Mouse (Mus musculus) liver, postnatal 0 days (tissue): Measurements from ENCODE around the gene Tprg. TPM values are rescaled to one million over a fixed set of nuclear protein-coding genes. Genes with fewer than 3 reads are reported as not detected.

Source experiments
- ATAC-seq: fragments of 200-750 bp; cut with Nextera tagmentation; 2 replicates; pipeline ENCODE4 v1.8.0; 2017; ENCODE audit warnings: mild to moderate bottlenecking, moderate library complexity
- DNase-seq: peaks from one replicate; pipeline ENCODE4 v3.0.0-alpha.2; 2016
- H3K27ac ChIP-seq: fragments of 300-500 bp; sonication (generic); 2 replicates; pipeline ENCODE4 v1.5.1; 2014; ENCODE audit warnings: antibody characterized with exemption, moderate library complexity, mild to moderate bottlenecking, low read depth
- H3K27me3 ChIP-seq: fragments of 300-500 bp; sonication (generic); 2 replicates; pipeline ENCODE4 v1.6.1; 2014; ENCODE audit warnings: low read length, control low read depth, mixed read lengths; ENCODE audit not compliant: insufficient read depth
- H3K36me3 ChIP-seq: fragments of 300-500 bp; sonication (generic); replicated peaks from 2 replicates; pipeline ENCODE4 v1.6.1; 2014; ENCODE audit warnings: mild to moderate bottlenecking, control low read depth, low read length, moderate library complexity, mixed read lengths; ENCODE audit not compliant: insufficient read depth
- H3K4me1 ChIP-seq: fragments of 300-500 bp; sonication (generic); 2 replicates; pipeline ENCODE4 v1.6.1; 2014; ENCODE audit warnings: antibody characterized with exemption, mild to moderate bottlenecking, control low read depth; ENCODE audit not compliant: insufficient read depth
- H3K4me2 ChIP-seq: fragments of 300-500 bp; sonication (generic); 2 replicates; pipeline ENCODE4 v1.6.1; 2014; ENCODE audit warnings: low read depth, mild to moderate bottlenecking, low read length, moderate library complexity, mixed read lengths
- H3K4me3 ChIP-seq: fragments of 300-500 bp; sonication (generic); 2 replicates; pipeline ENCODE4 v1.5.1; 2014; ENCODE audit warnings: low read depth, low read length
- H3K9ac ChIP-seq: fragments of 300-500 bp; sonication (generic); replicated peaks from 2 replicates; pipeline ENCODE4 v1.6.1; 2014; ENCODE audit warnings: mild to moderate bottlenecking, moderate library complexity
- H3K9me3 ChIP-seq: fragments of 300-500 bp; sonication (generic); 2 replicates; pipeline ENCODE4 v1.6.1; 2016; ENCODE audit warnings: mild to moderate bottlenecking, control low read depth, low read length, mixed read lengths
- CTCF ChIP-seq: sonication (generic); IDR thresholded peaks from 2 replicates; pipeline ENCODE4 v1.5.1; 2016; ENCODE audit warnings: antibody characterized with exemption, low read depth
- EP300 ChIP-seq: IDR thresholded peaks from 2 replicates; pipeline ENCODE4 v1.6.1; 2016; ENCODE audit warnings: antibody characterized with exemption, low read depth, mild to moderate bottlenecking
- WGBS: fragments of 180-500 bp; shearing (Covaris S2); extraction: QIAGEN DNeasy Blood & Tissue Kit; methylation state at CpG from one replicate; pipeline ENCODE4 v1.1.7; 2014; ENCODE audit not compliant: insufficient replicate concordance; 5-methylcytosine and 5-hydroxymethylcytosine counted together
- polyA plus RNA-seq: library from polyadenylated mRNA; unstranded; fragments of >200 nt; fragmentation: Nextera tagmentation; extraction: Ambion mirVana; gene quantifications from 2 replicates; pipeline ENCODE4 v1.2.1, GENCODE M21; 2015

The Tprg gene
- polyA plus RNA-seq, 1 experiment from 2014 or later: not detected

GRCm38 (mm10) chr16:25367834-25368233, 81.2 kb downstream of the Tprg start:
- Histone ChIP-seq H3K27ac (no peak overlapping the region), H3K36me3 (no peaks in the 10 kb centered on the region), H3K27me3 (no peaks in the 10 kb centered on the region), H3K9ac (no peak overlapping the region), H3K4me1 (no peaks in the 10 kb centered on the region), H3K4me3 (no peak overlapping the region), H3K9me3 (no peaks in the 10 kb centered on the region), H3K4me2 (no peak overlapping the region)
- ATAC-seq (no peak), DNase-seq (no peak)
- TF ChIP-seq CTCF (no peak), EP300 (no peak)
- 82% methylated on average over 7 of the region's 7 CpGs for WGBS

GRCm38 (mm10) chr16:25369984-25370412, 83.4 kb downstream of the Tprg start:
- 32% methylated on average over 5 of the region's 5 CpGs for WGBS
- no peaks in the 10 kb centered on the region for H3K9me3 ChIP-seq
- H3K36me3 ChIP-seq: no peaks in the 10 kb centered on the region
- H3K4me2 ChIP-seq: no peak overlapping the region
- H3K27me3 ChIP-seq: no peaks in the 10 kb centered on the region
- H3K4me3 ChIP-seq: no peak overlapping the region
- DNase-seq (no peak), ATAC-seq (no peak)
- no peak overlapping the region for H3K9ac ChIP-seq
- H3K4me1 ChIP-seq: no peaks in the 10 kb centered on the region
- TF ChIP-seq EP300 (no peak), CTCF (no peak)
- no peak overlapping the region for H3K27ac ChIP-seq

- no peaks in the 10 kb centered on the region for H3K36me3 ChIP-seq
- H3K9me3 ChIP-seq: no peaks in the 10 kb centered on the region
- H3K27me3 ChIP-seq: no peaks in the 10 kb centered on the region
- 78% methylated on average over 4 of the region's 4 CpGs for WGBS
- no peak overlapping the region for H3K4me3 ChIP-seq
- no peaks in the 10 kb centered on the region for H3K4me1 ChIP-seq
- no peak overlapping the region for H3K4me2 ChIP-seq
- no peak for DNase-seq
- TF ChIP-seq EP300: no peak
- no peak for TF ChIP-seq CTCF
- no peak overlapping the region for H3K9ac ChIP-seq
- H3K27ac ChIP-seq: no peak overlapping the region
- ATAC-seq: no peak
Observed at GRCm38 (mm10) chr16:25374121-25374520, 87.5 kb downstream of the Tprg start.

- Histone ChIP-seq H3K9me3 (no peaks in the 10 kb centered on the region), H3K4me3 (no peak overlapping the region), H3K27me3 (no peaks in the 10 kb centered on the region), H3K27ac (no peak overlapping the region), H3K4me1 (no peaks in the 10 kb centered on the region), H3K36me3 (no peaks in the 10 kb centered on the region), H3K9ac (no peak overlapping the region), H3K4me2 (no peak overlapping the region)
- ATAC-seq (no peak), DNase-seq (no peak)
- WGBS: 61% methylated on average over 5 of the region's 5 CpGs
- TF ChIP-seq CTCF (peak; percentile 34), EP300 (no peak)
Observed at GRCm38 (mm10) chr16:25374775-25375174, 88.2 kb downstream of the Tprg start.

GRCm38 (mm10) chr16:25376720-25377373, 90.2 kb downstream of the Tprg start:
- peak; percentile 65 for DNase-seq
- Histone ChIP-seq H3K27me3 (no peaks in the 10 kb centered on the region), H3K9me3 (no peaks in the 10 kb centered on the region), H3K36me3 (no peaks in the 10 kb centered on the region), H3K4me2 (no peak overlapping the region), H3K27ac (no peak overlapping the region), H3K4me1 (no peaks in the 10 kb centered on the region), H3K4me3 (no peak overlapping the region), H3K9ac (no peak overlapping the region)
- WGBS: 33% methylated on average over 14 of the region's 14 CpGs
- no peak for ATAC-seq
- TF ChIP-seq EP300: no peak
- TF ChIP-seq CTCF: peak; percentile 76

- 68% methylated on average over 4 of the region's 4 CpGs for WGBS
- Histone ChIP-seq H3K4me3 (no peak overlapping the region), H3K9ac (no peak overlapping the region), H3K4me2 (no peak overlapping the region), H3K9me3 (no peaks in the 10 kb centered on the region), H3K36me3 (no peaks in the 10 kb centered on the region), H3K27me3 (no peaks in the 10 kb centered on the region), H3K4me1 (no peaks in the 10 kb centered on the region), H3K27ac (no peak overlapping the region)
- DNase-seq: no peak
- TF ChIP-seq CTCF (no peak), EP300 (no peak)
- no peak for ATAC-seq
Observed at GRCm38 (mm10) chr16:25377695-25378094, 91.1 kb downstream of the Tprg start.
